Mouse (Mus musculus) ES-Bruce4 (cell line): ENCODE measurements around the gene Etv1.

Source experiments
- CTCF ChIP-seq: IDR thresholded peaks from one replicate; pipeline ENCODE4 v1.8.1; 2011; ENCODE audit warnings: low read depth, low read length
- EP300 ChIP-seq: IDR thresholded peaks from 2 replicates; pipeline ENCODE4 v1.6.1; 2011; ENCODE audit warnings: low read depth, low read length; ENCODE audit not compliant: insufficient read depth
- POLR2A ChIP-seq: IDR thresholded peaks from one replicate; pipeline ENCODE4 v1.8.1; 2011; ENCODE audit warnings: low read length; ENCODE audit not compliant: insufficient read depth

GRCm38 (mm10) chr12:38904516-38904915 is 125.3 kb downstream of the Etv1 start:
- TF ChIP-seq CTCF, result no peak
- TF ChIP-seq EP300, result no peak
- TF ChIP-seq POLR2A, result no peak
